Mouse (Mus musculus) frontal cortex, postnatal 25 days (tissue): ENCODE data around the gene Tppp2.
A peak's percentile ranks its signal among the peaks of the same experiment; 100 is the strongest.
"Not testable (repeated sequence)": the region's sequence is repeated elsewhere in the genome, so short reads cannot be mapped to it uniquely, and the experiment has no call there.

Experiments
- DNase-seq, 2 experiments: peaks; one replicate each; pipeline ENCODE4 v3.0.0; 2022; ENCODE audit warnings: low spot score in 2 of 2

The Tppp2 gene

DNA sequence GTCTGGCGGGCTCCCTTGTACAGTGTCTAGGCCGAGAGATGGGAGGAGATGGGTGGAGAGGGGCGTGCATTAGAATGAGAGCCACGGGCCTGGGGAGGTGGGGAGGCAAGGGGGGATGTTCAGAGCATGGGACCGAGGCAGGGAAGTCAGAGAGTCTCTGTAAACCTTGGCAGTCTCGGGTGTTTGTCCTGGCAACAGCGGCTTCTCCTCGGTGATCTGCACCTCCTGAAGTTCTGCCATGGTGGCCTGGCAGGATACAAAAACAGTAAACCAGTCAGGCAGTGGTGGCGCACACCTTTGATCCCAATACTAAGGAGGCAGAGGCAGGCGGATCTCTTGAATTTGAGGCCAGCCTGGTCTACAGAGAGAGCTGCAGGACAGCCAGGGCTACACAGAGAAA, 6.9 kb upstream of the Tppp2 start:
- DNase-seq: no peak

DNA sequence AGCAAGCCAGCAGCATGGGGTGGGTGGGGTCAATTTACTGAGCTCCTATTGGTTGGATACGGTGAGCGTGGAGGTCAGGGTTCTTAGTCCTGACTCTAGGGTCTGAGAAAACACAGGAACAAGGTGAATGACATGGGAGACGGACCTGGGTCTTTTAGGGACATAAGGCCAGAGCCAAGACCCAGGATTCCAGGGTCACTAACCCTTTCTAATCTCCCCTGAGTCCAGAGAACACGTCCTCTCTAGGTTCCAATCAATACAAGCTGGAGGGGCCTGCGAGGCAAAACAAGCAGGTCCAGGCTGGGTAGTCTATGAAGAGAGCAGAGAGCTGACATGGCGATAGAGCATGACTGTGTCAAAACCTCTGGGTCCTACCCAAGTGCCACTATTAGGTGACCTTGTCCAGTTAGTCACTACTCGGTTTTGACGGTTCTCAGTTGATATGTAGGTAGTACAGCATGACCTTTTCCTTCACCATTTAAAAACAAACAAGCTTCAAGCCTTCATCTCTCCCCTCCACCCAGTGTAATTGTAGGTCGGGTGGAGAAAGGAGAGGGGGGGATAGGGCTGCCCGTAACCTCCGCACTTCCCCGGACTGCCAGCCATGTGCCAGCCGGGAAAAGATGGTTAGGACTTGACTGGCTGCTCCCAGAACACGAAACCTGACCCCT, 5.7 kb upstream of the Tppp2 start:
- no peak for DNase-seq

DNA sequence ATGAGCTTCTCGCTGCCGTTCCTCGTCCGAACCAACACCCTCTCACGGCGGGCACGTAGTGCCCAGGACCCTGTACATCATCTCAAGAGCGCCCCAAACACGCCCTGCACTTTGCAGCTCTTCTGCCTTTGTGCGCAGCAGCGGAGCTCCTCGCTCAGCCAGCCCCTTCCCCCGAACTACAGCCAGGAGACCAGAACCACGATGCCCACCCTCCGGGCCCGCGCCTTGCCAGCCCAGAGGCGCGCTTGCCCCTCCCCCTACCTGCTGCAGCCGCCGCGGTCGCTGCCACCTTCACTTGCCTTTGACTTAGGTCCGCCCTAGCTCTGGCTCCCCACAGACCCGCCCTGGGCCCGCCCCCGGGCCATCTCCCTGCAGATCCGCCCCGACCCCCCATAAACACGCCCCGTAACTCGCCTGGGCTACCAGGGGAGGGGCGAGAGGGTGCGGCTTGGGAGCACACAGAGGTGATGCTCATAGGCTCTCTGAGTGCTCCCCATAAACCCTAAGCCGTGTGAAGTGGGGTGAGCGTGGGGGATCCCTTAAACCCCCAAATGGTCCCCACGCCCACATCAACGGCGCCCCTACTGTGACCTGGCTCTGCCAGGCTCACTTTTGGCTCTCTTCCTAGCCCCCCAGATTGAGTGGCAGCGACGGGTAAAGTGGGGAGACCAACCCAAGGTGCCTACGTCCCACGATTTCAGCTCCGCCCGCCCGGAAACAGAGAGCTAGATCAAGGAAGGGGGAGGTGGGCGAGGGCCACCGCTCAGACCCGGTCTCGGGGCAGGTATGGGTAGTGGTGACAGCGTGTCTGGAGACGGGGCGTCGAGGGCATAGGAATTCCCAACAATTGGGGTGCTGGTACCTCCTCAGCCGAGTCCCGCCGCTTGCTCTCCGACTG, 4.9 kb upstream of the Tppp2 start:
- DNase-seq: peak in 1 of 2 experiments; percentile 49

DNA sequence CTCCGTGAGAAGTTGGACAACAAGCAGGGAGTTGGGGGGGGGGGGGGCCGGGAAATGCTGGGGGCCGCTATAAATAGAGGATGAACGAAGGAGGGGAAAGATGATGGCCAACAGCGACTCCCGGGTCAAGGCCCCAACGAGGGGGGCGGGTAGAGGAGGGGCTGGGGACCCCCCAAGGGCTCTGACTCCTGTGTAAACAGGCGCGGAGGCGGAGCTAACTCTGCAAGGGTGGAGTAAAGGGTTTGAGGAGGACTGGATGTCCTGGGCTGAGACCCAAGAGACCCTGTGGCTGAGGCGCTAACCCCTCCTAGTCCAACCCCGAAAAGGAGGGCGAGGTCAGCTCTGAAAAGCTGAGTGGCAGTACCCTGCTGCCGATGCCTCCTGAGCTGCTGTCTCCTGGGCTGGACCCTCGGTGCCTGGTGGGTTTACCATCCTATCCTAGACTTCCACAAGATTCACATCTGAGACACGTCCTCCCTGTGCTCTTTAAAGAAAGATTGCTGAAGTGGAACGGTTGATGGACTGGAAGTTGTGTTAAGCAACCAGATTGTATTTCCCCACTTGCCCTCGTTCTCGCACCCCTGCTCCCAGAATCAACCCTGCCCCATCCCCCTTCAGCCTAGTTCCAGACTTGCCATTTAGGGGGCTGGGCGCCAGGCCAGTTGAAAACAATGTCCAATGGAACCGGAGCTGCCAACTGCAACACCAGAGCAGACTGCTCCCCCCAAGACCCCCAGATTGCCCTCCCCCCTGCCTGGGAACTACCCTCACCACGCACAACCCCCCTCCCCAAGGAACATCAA, 4.1 kb upstream of the Tppp2 start, which contains the start of gene Ndrg2:
TSS of gene Ndrg2 (minus strand) at position 199 of the 803 bp plus-strand sequence.
- DNase-seq: peak; percentile 32 to 48

DNA sequence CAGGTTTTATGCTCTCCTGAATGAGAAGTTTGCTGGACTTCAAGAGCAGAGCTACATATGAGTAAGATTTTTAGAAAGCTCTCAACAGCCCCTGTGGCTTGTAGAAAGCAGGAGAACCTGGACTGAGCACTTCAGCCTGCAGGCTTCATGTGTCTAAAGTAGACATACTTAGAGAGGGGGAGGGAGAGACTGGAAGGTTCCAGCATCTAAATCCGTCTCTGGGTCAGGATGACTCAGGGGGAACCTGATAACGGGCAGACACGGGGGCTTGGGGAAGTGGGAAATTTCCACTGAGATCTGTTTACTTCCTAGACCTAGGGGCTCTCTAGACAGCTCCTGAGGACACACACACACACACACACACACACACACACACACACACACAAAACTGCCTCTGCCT, 3.2 kb upstream of the Tppp2 start:
- no peak for DNase-seq

DNA sequence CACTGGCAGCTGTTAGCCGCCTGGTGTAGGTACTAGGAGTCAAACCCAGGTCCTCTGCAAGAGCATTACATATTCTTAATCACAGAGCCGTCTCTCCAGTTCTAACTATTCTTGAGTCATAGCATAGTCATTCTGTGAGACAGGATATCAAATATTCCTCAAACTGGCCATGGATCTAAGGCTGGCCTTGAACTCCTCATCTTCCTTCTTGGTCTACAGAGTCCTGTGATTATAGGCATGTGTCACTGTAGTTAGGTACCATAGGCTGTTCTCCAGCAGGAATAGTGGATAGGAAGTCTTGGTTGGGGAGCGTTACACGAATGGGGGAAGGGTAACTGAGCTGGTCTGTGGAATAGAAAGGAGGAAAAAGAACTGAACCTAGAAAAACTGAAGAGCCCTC, 1.7 kb upstream of the Tppp2 start:
- no peak for DNase-seq

DNA sequence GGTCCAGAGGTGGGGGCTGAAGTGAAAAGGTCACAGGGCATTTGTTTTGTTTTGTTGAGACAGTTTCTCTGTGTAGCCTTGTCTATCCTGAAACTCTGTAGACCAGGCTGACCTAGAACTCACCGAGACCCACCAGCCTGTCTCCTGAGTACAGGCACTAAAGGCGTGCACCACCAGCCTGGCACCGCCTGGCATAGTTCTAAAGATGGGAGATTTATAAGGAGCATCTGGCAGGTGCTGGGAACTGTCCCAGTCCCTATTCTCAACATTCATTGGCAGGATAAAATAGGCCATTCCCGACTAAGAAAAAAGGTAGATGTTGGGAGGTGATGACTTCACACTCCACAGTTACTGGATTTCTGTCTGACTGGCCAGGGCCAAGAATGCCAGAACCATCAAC, 741 bp downstream of the Tppp2 start:
- no peak for DNase-seq

DNA sequence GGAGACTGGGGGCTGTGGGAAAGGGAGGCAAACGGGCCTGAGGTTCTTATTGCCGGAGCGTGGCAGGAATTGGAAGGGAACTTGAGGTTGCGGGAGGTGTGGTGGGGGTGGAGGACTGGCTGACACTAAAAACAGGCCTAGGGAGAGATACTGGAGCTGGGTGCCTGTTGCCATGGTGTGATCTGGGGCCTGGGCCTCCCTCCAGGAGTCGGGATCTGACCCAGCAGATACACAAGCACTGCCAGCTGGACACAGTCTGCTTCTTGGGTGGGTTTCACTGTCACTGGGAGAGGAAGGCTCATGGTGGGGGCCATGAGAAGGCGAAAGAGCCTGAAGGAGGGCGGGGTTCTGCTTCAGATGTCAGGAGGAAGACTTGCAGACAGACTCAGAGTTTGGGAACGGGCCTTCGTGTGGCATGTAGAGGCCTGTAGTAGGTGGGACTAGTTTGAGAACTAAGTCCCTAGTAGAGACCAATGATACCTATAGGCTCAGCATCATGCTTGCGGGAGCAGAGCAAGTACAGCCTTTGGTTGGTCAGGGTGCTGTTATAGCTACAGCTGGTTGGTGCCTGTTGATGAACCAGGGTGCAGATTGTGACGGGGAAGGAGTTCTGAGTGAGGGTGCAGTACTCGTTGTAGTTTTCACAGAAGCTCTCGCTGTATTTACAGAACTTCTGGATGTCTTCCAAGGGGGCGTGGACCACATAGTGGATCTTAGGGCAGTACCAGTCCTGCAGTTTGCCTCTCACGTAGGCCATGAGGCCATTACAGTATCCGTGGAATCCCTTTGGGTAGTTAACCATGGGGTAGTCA, 3.7 kb downstream of the Tppp2 start:
- DNase-seq: peak in 1 of 2 experiments; percentile 35

DNA sequence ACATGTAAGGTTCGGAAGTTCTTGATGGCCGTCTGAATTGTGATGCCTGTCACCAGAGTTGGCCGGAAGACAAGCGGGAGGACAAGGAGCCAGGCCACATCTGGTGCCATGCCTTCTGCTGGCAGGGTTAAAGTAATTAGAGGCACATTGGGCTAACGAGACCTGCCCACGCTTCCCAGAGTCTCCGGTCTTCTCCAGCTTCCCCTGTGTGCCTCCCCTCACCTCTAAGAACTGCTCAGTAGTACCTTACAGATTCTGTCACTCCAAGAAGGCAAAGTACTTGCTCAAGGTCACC, 4.3 kb downstream of the Tppp2 start, which contains the start of gene Rnase13:
TSS of gene Rnase13 (minus strand) at position 203 of the 295 bp plus-strand sequence.
- no peak for DNase-seq

DNA sequence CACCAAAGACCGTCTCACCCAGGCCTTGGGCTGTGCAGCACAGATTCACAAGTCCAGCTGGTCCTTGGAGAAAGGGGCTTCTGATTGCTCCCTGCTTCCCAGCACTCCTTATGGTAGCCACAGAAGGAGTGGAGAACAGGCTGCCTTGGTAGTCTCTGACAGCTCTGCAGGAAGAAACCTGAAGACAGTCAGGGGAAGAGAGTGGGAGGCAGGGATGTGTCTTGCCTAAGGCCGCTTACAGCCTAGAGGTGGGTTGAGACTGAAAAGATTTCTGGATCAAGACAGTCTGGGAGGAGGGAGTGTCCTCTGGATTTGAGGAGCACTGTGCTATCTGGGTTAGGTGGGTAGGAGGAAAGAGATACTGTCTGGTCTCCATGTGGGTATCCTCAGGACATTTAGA, 4.7 kb downstream of the Tppp2 start:
- DNase-seq: no peak

DNA sequence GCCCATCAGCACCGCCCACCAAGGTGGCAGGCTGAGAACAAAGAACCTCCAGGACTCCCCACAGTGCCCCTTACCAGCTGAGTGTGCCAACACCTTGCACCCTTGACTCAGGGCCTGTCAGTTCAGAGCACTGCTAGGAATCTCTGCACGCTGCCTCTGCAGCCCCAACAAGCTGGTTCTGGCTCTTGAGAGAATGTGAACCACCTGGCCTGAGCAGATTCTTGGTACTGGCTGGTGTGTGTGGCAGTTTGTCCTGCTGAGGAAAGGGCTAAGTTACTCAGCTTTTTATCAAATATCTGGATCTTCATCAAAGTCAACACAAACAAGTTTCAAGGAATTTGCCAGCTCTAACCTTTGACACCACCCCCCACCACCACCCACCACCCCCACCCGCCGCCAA, 5.3 kb downstream of the Tppp2 start:
- DNase-seq: no peak

DNA sequence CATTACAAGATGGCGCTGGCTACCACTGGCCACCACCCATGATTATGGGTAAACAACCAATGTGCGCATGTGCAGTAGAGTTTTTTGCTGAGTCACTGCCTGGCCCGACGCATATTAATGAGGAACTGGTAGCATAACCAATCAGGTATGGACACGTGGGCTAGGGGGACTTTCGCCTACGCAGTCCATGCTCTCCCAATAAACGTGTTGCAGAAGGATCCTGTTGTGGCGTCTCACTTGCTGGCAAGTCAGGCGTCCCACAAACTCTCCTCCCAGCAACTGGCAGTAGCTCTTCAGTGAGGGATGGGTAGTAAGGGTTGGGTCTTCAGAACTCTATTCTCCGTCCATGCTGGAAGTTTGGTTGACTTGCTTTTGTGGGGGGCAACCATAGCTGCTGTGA, 8.7 kb downstream of the Tppp2 start:
- DNase-seq: not testable (repeated sequence)

DNA sequence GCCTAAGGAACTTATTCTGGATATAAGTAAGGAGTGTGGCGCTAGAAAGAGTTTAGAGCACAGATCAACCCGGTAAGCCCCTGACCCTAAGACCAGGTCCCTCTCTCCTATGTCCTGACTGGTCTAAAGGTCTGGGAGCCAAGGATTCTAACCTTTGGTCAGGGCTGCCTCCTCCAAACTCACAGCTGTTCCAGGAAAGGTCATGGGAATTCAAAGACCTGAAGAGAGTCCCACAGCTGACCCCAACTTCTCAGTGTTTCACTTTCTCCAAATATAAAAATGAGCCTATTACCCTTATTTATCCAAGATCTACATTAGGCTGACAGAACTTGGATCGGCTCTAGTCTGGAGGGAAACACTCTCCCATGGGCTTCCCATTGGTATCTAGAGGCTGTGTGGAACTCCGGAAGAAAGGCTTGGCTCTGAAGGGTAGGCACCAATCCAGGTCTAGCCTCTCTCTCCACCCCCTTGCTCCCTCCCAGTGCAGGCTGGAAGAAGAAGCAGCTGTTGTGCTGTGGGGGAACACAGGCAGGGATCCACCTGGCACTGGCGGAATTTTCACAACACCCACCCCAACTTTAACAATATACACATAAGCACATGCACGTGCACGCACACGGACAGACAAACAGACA, 11.2 kb downstream of the Tppp2 start:
- DNase-seq: peak in 1 of 2 experiments; percentile 42

DNA sequence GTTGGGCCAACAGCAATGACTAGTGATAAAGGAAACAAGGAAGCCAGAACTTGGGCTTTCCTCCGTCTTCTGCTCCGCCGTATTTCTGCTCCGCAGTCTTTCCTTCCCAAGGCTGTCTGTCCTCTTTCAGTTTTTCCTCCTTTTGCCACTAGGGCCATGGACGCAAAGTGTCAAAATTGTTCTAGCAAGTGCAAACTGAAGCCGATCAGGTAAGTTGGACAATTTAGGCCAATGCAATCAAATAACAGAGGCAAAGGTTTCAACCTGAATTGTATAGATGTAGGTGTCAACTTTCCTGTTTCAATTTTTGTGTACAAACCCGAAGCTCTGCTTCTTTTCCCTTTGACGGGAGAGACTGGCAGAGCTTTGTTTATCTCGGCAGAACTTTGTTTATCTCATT, 11.7 kb downstream of the Tppp2 start:
- no peak for DNase-seq

DNA sequence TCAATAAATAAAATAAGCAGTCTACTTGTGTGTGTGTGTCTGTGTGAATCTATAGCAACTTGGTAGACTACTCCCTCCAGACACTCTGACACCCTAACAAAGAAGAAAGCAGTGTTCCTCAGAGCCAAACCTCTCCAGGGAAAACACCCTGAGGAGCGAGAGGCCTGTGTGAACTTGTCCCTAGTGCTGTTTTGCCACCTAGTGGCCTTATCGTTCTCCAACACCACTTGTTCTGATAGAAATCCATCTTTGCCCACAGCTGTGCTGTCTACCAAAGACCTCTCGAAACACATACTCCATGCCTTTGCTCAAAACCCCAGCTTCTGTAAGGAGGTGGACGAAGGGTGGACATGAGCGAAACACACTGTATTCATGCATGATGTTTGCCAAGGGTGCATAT, 12.6 kb downstream of the Tppp2 start:
- peak in 1 of 2 experiments; percentile 43 for DNase-seq

DNA sequence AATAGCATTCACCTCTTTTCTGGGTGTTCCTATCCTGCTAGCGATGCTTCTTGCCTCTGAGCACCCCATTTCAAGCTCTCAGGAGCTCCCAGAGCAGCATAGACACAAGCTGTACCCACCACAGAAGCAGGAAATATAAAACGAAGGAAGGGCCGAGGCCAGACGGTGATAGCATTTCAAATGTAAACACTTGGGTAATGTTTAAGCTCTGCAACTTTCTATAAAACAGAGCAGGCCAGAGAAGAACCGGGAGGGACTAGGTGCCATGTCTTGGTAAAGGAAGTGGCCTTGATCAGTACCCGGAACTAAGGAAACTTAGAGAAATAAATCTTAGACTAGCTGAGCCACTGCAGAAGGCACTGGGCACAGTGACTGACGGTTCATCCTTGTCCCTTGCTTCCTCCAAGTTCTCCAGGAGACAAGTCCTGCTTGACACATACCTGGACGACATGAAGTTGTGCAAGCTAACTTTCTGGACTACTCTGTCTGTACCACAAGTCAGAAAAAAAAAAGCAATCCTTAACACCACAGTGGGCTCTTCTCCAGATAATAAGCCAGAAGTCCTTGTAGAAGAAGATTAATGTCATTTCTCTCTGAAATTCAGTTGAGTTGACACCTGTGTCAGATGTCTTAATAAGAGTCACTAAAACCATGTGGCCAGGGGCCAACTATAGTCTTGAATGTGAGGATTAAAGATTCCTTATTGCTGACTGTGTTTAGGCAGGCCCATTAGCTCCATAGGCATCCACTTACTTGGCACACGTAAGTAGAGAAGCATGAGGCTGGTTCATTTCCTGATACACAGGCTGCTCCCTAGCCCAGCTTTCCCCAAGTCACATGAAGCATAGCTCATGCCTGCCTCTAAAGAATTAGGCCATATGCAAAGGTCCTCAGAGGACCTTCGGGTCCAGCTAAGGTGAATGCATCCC, 14.1 kb downstream of the Tppp2 start:
- no peak for DNase-seq

DNA sequence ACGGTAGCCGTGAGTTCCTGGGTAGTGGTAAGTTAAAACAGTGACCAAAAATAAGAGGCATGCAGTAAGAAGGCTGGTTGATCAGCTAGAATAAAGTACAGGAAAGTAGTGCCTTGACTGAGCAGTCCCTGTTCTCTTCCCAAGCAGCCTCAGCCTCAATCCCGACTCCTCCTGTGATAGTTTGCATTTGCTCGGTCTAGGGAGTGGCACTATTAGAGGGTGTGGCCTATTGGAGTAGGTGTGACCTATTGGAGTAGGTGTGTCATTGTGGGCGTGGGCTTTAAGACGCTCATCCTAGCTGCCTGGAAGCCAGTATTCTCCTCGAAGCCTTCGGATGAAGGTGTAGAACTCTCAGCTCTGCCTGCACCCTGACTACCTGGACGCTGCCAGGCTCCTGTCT, 20.8 kb downstream of the Tppp2 start:
- DNase-seq: no peak

DNA sequence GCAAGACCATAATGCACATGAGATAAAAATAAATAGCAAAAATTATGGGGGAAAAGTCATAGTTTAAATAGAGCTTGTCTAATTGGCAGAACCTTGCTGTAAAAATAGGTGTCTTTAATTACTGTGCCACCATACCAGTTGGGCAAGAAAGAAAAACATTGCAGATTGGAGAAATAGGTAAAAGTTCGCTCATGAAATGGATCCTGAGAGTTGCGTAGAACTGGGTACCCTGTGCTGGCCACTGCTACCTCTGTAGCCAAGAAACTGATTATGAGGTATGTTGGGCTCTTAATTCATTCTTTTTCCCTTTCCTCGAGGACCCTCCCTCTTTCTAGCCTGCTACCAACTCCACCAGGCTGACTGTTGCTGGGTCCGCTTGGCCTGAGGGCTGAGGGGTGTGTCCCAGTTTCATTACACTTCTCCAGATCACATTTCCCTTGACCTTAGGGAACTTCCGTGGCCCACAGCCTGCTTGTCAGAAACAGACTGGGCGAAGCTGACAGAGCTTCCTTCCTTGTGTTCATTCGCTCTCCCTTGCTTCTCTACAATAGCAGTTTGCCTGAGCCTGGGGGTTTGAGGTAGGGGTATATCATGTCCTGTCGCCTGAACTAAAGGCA, 22.8 kb downstream of the Tppp2 start:
- DNase-seq: no peak

DNA sequence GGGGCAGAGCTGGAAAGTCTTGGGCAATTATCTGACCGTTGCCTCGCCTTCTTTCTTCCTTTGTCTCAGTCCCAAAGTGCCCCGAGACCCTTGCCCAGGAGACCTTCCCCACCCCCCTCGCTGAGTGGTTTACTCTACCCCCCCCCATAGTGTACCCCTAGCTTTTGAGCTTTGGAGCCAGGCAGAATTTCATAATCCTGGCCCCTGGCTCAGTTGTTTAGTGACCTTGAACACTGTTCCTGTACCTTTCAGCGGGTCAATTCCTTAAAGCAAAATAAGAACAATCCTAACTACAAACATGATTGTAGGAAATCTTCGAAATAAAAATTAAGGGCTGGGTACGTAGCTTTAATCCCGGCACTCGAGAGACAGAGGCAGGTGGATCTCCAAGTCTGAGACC, 23.4 kb downstream of the Tppp2 start:
- no peak for DNase-seq

DNA sequence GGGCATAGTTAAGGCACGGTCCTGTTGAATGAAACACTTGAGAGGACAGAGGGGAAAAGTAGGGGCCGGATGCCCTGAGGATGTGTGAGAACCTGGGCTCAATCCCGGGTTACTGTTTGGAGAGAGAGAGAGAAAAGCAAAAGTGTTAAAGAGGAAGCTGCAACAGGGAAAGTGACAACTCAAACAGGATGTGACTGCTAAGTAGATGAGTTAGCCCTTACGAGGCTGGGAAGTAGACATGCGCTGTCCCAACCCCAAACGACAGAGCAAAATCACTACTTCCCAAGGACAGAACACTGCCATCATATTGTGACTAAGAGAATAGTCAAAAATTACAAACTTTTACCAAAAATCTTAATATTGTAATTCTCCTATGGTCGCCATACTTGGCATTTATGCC, 24.0 kb downstream of the Tppp2 start:
- no peak for DNase-seq
